Mouse (Mus musculus) embryonic fibroblast, embryonic 13.5 days (primary cell): ENCODE data around the gene Fer1l5.

Experiments
- CTCF ChIP-seq: IDR thresholded peaks from 2 replicates; pipeline ENCODE4 v1.5.1; 2011; ENCODE audit warnings: mild to moderate bottlenecking, control low read depth, low read length, moderate library complexity, borderline replicate concordance; ENCODE audit not compliant: insufficient read depth
- POLR2A ChIP-seq: IDR thresholded peaks from 2 replicates; pipeline ENCODE4 v1.6.1; 2011; ENCODE audit warnings: low read depth, mild to moderate bottlenecking, control low read depth, low read length, moderate library complexity

DNA sequence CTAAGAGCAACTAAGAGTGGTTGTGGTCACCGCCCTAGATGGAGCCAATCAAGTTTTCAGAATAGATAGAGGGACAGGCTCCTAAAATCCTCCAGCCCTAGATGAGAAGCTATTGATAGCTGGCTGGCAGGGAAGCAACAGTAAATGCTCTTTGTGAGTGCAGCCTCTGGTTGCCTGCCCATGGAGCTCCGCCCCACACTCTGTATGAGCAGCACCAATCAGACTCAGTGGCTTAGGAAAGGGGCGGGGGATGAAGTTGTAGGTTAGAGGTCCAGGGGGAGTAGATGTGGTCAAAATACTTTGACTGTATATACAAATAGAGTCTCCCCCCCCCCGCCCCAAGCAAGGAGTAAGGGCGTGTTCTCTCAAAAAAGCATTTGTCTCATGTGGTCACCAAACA lies 95.4 kb downstream of the Fer1l5 start:
- TF ChIP-seq POLR2A, result no peak
- TF ChIP-seq CTCF, result no peak
